Mouse (Mus musculus) embryonic facial prominence, embryonic 11.5 days (tissue): ENCODE measurements at regions not wholly inside any gene's neighbourhood (a gene's known extent, or its start where the extent isn't known, plus 50 kb on each side); places are given as distances from the start of the nearest gene placed in this dataset.
A peak's percentile ranks its signal among the peaks of the same experiment; 100 is the strongest.

Experiments
- ATAC-seq: fragments of 200-750 bp; cut with Nextera tagmentation; replicated peaks from 2 replicates; pipeline ENCODE4 v1.8.0; 2017; ENCODE audit warnings: low read depth; ENCODE audit not compliant: insufficient number of reproducible peaks, low FRiP score, low TSS enrichment
- DNase-seq: peaks from one replicate; pipeline ENCODE4 v3.0.0-alpha.2; 2015; ENCODE audit warnings: low spot score
- H3K27ac ChIP-seq: fragments of 300-500 bp; sonication (generic); replicated peaks from 2 replicates; pipeline ENCODE4 v1.5.1; 2014; ENCODE audit warnings: mild to moderate bottlenecking, low read depth, low read length, control low read depth
- H3K27me3 ChIP-seq: fragments of 300-500 bp; sonication (generic); 2 replicates; pipeline ENCODE4 v1.6.1; 2014; ENCODE audit warnings: mild to moderate bottlenecking, low read length, moderate library complexity, mixed read lengths; ENCODE audit not compliant: control insufficient read depth, insufficient read depth
- H3K36me3 ChIP-seq: fragments of 300-500 bp; sonication (generic); replicated peaks from 2 replicates; pipeline ENCODE4 v1.6.1; 2014; ENCODE audit warnings: low read depth, mild to moderate bottlenecking, low read length, moderate library complexity, mixed read lengths; ENCODE audit not compliant: control insufficient read depth, insufficient read depth
- H3K4me1 ChIP-seq: fragments of 300-500 bp; sonication (generic); 2 replicates; pipeline ENCODE4 v1.6.1; 2014; ENCODE audit warnings: low read length, mixed read lengths; ENCODE audit not compliant: control insufficient read depth, insufficient read depth
- H3K4me2 ChIP-seq: fragments of 300-500 bp; sonication (generic); 2 replicates; pipeline ENCODE4 v1.6.1; 2014; ENCODE audit warnings: low read depth, mild to moderate bottlenecking, control low read depth, low read length, moderate library complexity
- H3K4me3 ChIP-seq: fragments of 300-500 bp; sonication (generic); 2 replicates; pipeline ENCODE4 v1.5.1; 2014; ENCODE audit warnings: low read depth, low read length, control low read depth
- H3K9ac ChIP-seq: fragments of 300-500 bp; sonication (generic); replicated peaks from 2 replicates; pipeline ENCODE4 v1.6.1; 2014; ENCODE audit warnings: mild to moderate bottlenecking, control low read depth, low read length
- H3K9me3 ChIP-seq: fragments of 300-500 bp; sonication (generic); replicated peaks from 2 replicates; pipeline ENCODE4 v1.6.1; 2016; ENCODE audit warnings: mild to moderate bottlenecking, low read length, inconsistent platforms, mixed read lengths; ENCODE audit not compliant: control insufficient read depth
- WGBS: fragments of 180-500 bp; shearing (Covaris S2); extraction: QIAGEN DNeasy Blood & Tissue Kit; methylation state at CpG from one replicate; pipeline ENCODE4 v1.1.7; 2014; 5-methylcytosine and 5-hydroxymethylcytosine counted together

- Histone ChIP-seq H3K27ac (no peak overlapping the region), H3K9ac (no peak overlapping the region), H3K36me3 (no peaks in the 10 kb centered on the region), H3K4me3 (no peak overlapping the region), H3K4me2 (no peak overlapping the region), H3K9me3 (no peaks in the 10 kb centered on the region), H3K4me1 (no peaks in the 10 kb centered on the region), H3K27me3 (no peaks in the 10 kb centered on the region)
- no peak for ATAC-seq
- 81% methylated on average over 4 of the region's 4 CpGs for WGBS
- no peak for DNase-seq
These were observed 1544.0 kb downstream of the Efna5 start for GRCm38 (mm10) chr17:61337094-61337493.

- H3K4me3 ChIP-seq = no peak overlapping the region
- H3K9ac ChIP-seq = no peak overlapping the region
- no peaks in the 10 kb centered on the region for H3K9me3 ChIP-seq
- H3K36me3 ChIP-seq = no peaks in the 10 kb centered on the region
- H3K27me3 ChIP-seq = no peaks in the 10 kb centered on the region
- H3K4me1 ChIP-seq = no peaks in the 10 kb centered on the region
- no peak for ATAC-seq
- no peak for DNase-seq
- H3K4me2 ChIP-seq = no peak overlapping the region
- H3K27ac ChIP-seq = no peak overlapping the region
These were observed 1555.7 kb downstream of the Efna5 start for GRCm38 (mm10) chr17:61325401-61325800.

- Histone ChIP-seq H3K4me3 (no peak overlapping the region), H3K9me3 (no peaks in the 10 kb centered on the region), H3K36me3 (no peaks in the 10 kb centered on the region), H3K4me1 (no peaks in the 10 kb centered on the region), H3K9ac (no peak overlapping the region), H3K27ac (no peak overlapping the region), H3K4me2 (no peak overlapping the region), H3K27me3 (no peaks in the 10 kb centered on the region)
- 64% methylated on average over 4 of the region's 4 CpGs for WGBS
- no peak for ATAC-seq
- DNase-seq = peak; percentile 7
These were observed 1560.3 kb downstream of the Efna5 start for GRCm38 (mm10) chr17:61320865-61321264.

- no peak for DNase-seq
- no peak overlapping the region for H3K4me2 ChIP-seq
- WGBS = 97% methylated on average over 2 of the region's 2 CpGs
- H3K27ac ChIP-seq = no peak overlapping the region
- no peak overlapping the region for H3K9ac ChIP-seq
- H3K9me3 ChIP-seq = no peaks in the 10 kb centered on the region
- ATAC-seq = no peak
- H3K36me3 ChIP-seq = no peaks in the 10 kb centered on the region
- no peaks in the 10 kb centered on the region for H3K27me3 ChIP-seq
- H3K4me3 ChIP-seq = no peak overlapping the region
- H3K4me1 ChIP-seq = no peaks in the 10 kb centered on the region
These were observed 1567.7 kb downstream of the Efna5 start for GRCm38 (mm10) chr17:61313424-61313823.

GRCm38 (mm10) chr17:61311189-61311588, 1569.9 kb downstream of the Efna5 start:
- no peak for DNase-seq
- no peak for ATAC-seq
- Histone ChIP-seq H3K4me1 (no peaks in the 10 kb centered on the region), H3K36me3 (no peaks in the 10 kb centered on the region), H3K4me2 (no peak overlapping the region), H3K27ac (no peak overlapping the region), H3K9me3 (no peaks in the 10 kb centered on the region), H3K9ac (no peak overlapping the region), H3K4me3 (no peak overlapping the region), H3K27me3 (no peaks in the 10 kb centered on the region)
- WGBS = 88% methylated on average over 4 of the region's 4 CpGs

GRCm38 (mm10) chr17:61303611-61304010, 1577.5 kb downstream of the Efna5 start:
- ATAC-seq = no peak
- 74% methylated on average over 1 of the region's 1 CpGs for WGBS
- H3K27me3 ChIP-seq = no peaks in the 10 kb centered on the region

GRCm38 (mm10) chr17:61301984-61302383, 1579.1 kb downstream of the Efna5 start:
- Histone ChIP-seq H3K27me3 (no peaks in the 10 kb centered on the region), H3K4me2 (no peak overlapping the region), H3K4me1 (no peaks in the 10 kb centered on the region), H3K36me3 (no peaks in the 10 kb centered on the region), H3K4me3 (no peak overlapping the region), H3K9ac (no peak overlapping the region), H3K9me3 (no peaks in the 10 kb centered on the region), H3K27ac (no peak overlapping the region)
- DNase-seq (peak; percentile 73), ATAC-seq (no peak)
- 33% methylated on average over 1 of the region's 1 CpGs for WGBS

More at GRCm38 (mm10) chr17:61303611-61304010, 1577.5 kb downstream of the Efna5 start:
- Histone ChIP-seq H3K27ac (no peak overlapping the region), H3K4me2 (no peak overlapping the region), H3K4me3 (no peak overlapping the region), H3K9ac (no peak overlapping the region), H3K4me1 (no peaks in the 10 kb centered on the region), H3K9me3 (no peaks in the 10 kb centered on the region), H3K36me3 (no peaks in the 10 kb centered on the region)
- DNase-seq = no peak

- no peak overlapping the region for H3K9ac ChIP-seq
- H3K4me3 ChIP-seq = no peak overlapping the region
- H3K4me1 ChIP-seq = no peaks in the 10 kb centered on the region
- H3K9me3 ChIP-seq = no peaks in the 10 kb centered on the region
- H3K27ac ChIP-seq = no peak overlapping the region
- ATAC-seq = no peak
- H3K4me2 ChIP-seq = no peak overlapping the region
- H3K36me3 ChIP-seq = no peaks in the 10 kb centered on the region
- DNase-seq = no peak
- no peaks in the 10 kb centered on the region for H3K27me3 ChIP-seq
These were observed 1579.9 kb downstream of the Efna5 start for GRCm38 (mm10) chr17:61301171-61301570.
